Comparison of ENCODE assay signal across 9 mouse cellular contexts in genomic region chr12:69297411-69298150, GRCm38 (mm10). TPM values are rescaled to one million over a fixed set of nuclear protein-coding genes. Genes with fewer than 3 reads are reported as not detected.
DNase-seq lines count a peak whose midpoint lies in the region; ATAC-seq and TF ChIP-seq lines count a peak whose summit lies in the region.
"Had no signal": no experiment of that assay in that cellular context is flagged by ENCODE, and none has a peak within 500 bp of the region (broad histone marks: within the 10 kb centered on the region; RNA-seq: fewer than 3 reads in every experiment).

No protein-coding gene starts in this region.

- H3K9me3 ChIP-seq in kidney, postnatal 0 days (replicated peaks; ENCODE audit: low read length), result no peaks in the 10 kb centered on the region
- H3K9me3 ChIP-seq in hindbrain, embryonic 10.5 days, result no peaks in the 10 kb centered on the region
- H3K9me3 ChIP-seq in midbrain, embryonic 12.5 days, result no peaks in the 10 kb centered on the region

- H3K27ac ChIP-seq in kidney, postnatal 0 days, result peak overlapping the region; percentile 96
- peak overlapping the region; percentile 100 for H3K27ac ChIP-seq in hindbrain, embryonic 10.5 days
- H3K27ac ChIP-seq in midbrain, embryonic 12.5 days (replicated peaks), result peak overlapping the region; percentile 99

- H3K4me2 ChIP-seq in kidney, postnatal 0 days (ENCODE audit: low read length), result peak overlapping the region; percentile 53
- peak overlapping the region; percentile 69 for H3K4me2 ChIP-seq in midbrain, embryonic 12.5 days (replicated peaks)

- H3K4me1 ChIP-seq in kidney, postnatal 0 days (replicated peaks; ENCODE audit: insufficient read depth, low read length), result peaks cover 7% of the 10 kb centered on the region
- peaks cover 32% of the 10 kb centered on the region for H3K4me1 ChIP-seq in hindbrain, embryonic 10.5 days (replicated peaks)
- H3K4me1 ChIP-seq in midbrain, embryonic 12.5 days, result peaks cover 20% of the 10 kb centered on the region

- peaks cover 7% of the 10 kb centered on the region for H3K36me3 ChIP-seq in kidney, postnatal 0 days (ENCODE audit: insufficient read depth, low read length)
- H3K36me3 ChIP-seq in hindbrain, embryonic 10.5 days, result peaks cover 44% of the 10 kb centered on the region
- peaks cover 27% of the 10 kb centered on the region for H3K36me3 ChIP-seq in midbrain, embryonic 12.5 days

- DNase-seq in kidney, postnatal 0 days (ENCODE audit: low spot score), result peak; percentile 31
- DNase-seq in kidney, adult 11 months, result no peak
- peak; percentile 22 for DNase-seq in adipocyte (ENCODE audit: low spot score)
- DNase-seq in hindbrain, embryonic 10.5 days (ENCODE audit: low spot score), result peak; percentile 29
- DNase-seq in urinary bladder, postnatal 10 days (ENCODE audit: low spot score), result no peak
- no peak for DNase-seq in urinary bladder, postnatal 25 days (ENCODE audit: low spot score)
- DNase-seq in spleen, postnatal 4 days (ENCODE audit: low spot score in 2 of 2), result no peak
- DNase-seq: right cerebral cortex, postnatal 4 days had no signal

- peak overlapping the region; percentile 89 for H3K4me3 ChIP-seq in kidney, postnatal 0 days (replicated peaks; ENCODE audit: low read depth, low read length)
- peak overlapping the region; percentile 81 for H3K4me3 ChIP-seq in hindbrain, embryonic 10.5 days
- peak overlapping the region; percentile 97 for H3K4me3 ChIP-seq in midbrain, embryonic 12.5 days

- peak overlapping the region; percentile 95 for H3K9ac ChIP-seq in kidney, postnatal 0 days (ENCODE audit: low read depth, low read length)
- H3K9ac ChIP-seq in midbrain, embryonic 12.5 days (replicated peaks), result peak overlapping the region; percentile 97

- no peaks in the 10 kb centered on the region for H3K27me3 ChIP-seq in kidney, postnatal 0 days (ENCODE audit: insufficient read depth, low read length)
- no peaks in the 10 kb centered on the region for H3K27me3 ChIP-seq in hindbrain, embryonic 10.5 days (ENCODE audit: insufficient read depth, poor library complexity, severe bottlenecking)
- no peaks in the 10 kb centered on the region for H3K27me3 ChIP-seq in midbrain, embryonic 12.5 days

- 16% methylated on average over 20 of the region's 20 CpGs for WGBS in kidney, postnatal 0 days
- 23% methylated on average over 20 of the region's 20 CpGs for WGBS in hindbrain, embryonic 10.5 days
- 20% methylated on average over 20 of the region's 20 CpGs for WGBS in midbrain, embryonic 12.5 days

- no peak for ATAC-seq in kidney, postnatal 0 days (replicated peaks; ENCODE audit: low FRiP score, low read depth)
- ATAC-seq in midbrain, embryonic 12.5 days (ENCODE audit: low FRiP score, low read depth), result no peak

- TF ChIP-seq CTCF in kidney, postnatal 0 days (IDR thresholded peaks at IDR 0.05; ENCODE audit: low read depth), result no peak

RNA-seq across cellular contexts. Expression of gene Klhdc2, which starts 1.1 kb away (rescaled TPM):
- 132 and 141 TPM in 2 replicates for polyA plus RNA-seq in kidney, postnatal 0 days (2015; fragmentation: Nextera tagmentation; extraction: Ambion mirVana)
- 204 and 207 TPM in 2 replicates for polyA plus RNA-seq in hindbrain, embryonic 10.5 days (2016; fragmentation: Nextera tagmentation; extraction: Ambion mirVana)
- 259 and 264 TPM in 2 replicates for polyA plus RNA-seq in midbrain, embryonic 12.5 days (2016; fragmentation: Nextera tagmentation; extraction: Ambion mirVana)

RNA-seq across cellular contexts. Expression of gene Klhdc1, which starts 56.6 kb away (rescaled TPM):
- 14.5 and 15.8 TPM in 2 replicates for polyA plus RNA-seq in kidney, postnatal 0 days (2015; fragmentation: Nextera tagmentation; extraction: Ambion mirVana)
- 1.9 and 2.5 TPM in 2 replicates for polyA plus RNA-seq in hindbrain, embryonic 10.5 days (2016; fragmentation: Nextera tagmentation; extraction: Ambion mirVana)
- 3.7 and 4.4 TPM in 2 replicates for polyA plus RNA-seq in midbrain, embryonic 12.5 days (2016; fragmentation: Nextera tagmentation; extraction: Ambion mirVana)

RNA-seq across cellular contexts. Expression of gene Nemf, which starts 59.4 kb away (rescaled TPM):
- polyA plus RNA-seq in kidney, postnatal 0 days (2015; fragmentation: Nextera tagmentation; extraction: Ambion mirVana), result 66.8 and 69.9 TPM in 2 replicates
- 69.6 and 91.1 TPM in 2 replicates for polyA plus RNA-seq in hindbrain, embryonic 10.5 days (2016; fragmentation: Nextera tagmentation; extraction: Ambion mirVana)
- polyA plus RNA-seq in midbrain, embryonic 12.5 days (2016; fragmentation: Nextera tagmentation; extraction: Ambion mirVana), result 95.2 and 101 TPM in 2 replicates

Comparison
In these comparisons a context has a peak if more than half of its experiments do, and no peak if none do; other contexts are left out.
1. DNase-seq: peak in kidney, postnatal 0 days (single experiment), adipocyte (single experiment) and hindbrain, embryonic 10.5 days (single experiment); none in kidney, adult 11 months (single experiment), urinary bladder, postnatal 10 days (single experiment), urinary bladder, postnatal 25 days (single experiment) and spleen, postnatal 4 days (0 of 2).
2. Peak in every context shown above with its lines, with median percentiles within 50 percentile points of each other: H3K27ac ChIP-seq and H3K4me3 ChIP-seq.